Mouse (Mus musculus): ENCODE results near the gene Zc3h12b. TPM values are rescaled to one million over a fixed set of nuclear protein-coding genes. Genes with fewer than 3 reads are reported as not detected.

The Zc3h12b gene
- total and polyA plus RNA-seq, 3 experiments: 0.51 to 1.2 (median 0.73) TPM

GRCm38 (mm10) chrX:95852806-95853205 lies 141.3 kb downstream of the Zc3h12b start:
- H3K4me1 ChIP-seq (ENCODE audit: control insufficient read depth, insufficient read depth, low read length): no peaks in the 10 kb centered on the region
- no peak overlapping the region for H3K9ac ChIP-seq (ENCODE audit: low read depth, low read length)
- 57% methylated on average over 9 of the region's 14 CpGs for WGBS
- no peak overlapping the region for H3K4me3 ChIP-seq
- DNase-seq: no peak
- no peaks in the 10 kb centered on the region for H3K36me3 ChIP-seq (ENCODE audit: control insufficient read depth, insufficient read depth, low read length)
- TF ChIP-seq EP300 (IDR thresholded peaks at IDR 0.05; ENCODE audit: insufficient read depth, low read depth, low read length): no peak
- TF ChIP-seq POLR2A (IDR thresholded peaks at IDR 0.05; ENCODE audit: insufficient read depth, low read depth, low read length): no peak
- no peak for TF ChIP-seq CTCF (IDR thresholded peaks at IDR 0.05)
- no peaks in the 10 kb centered on the region for H3K79me2 ChIP-seq (replicated peaks; ENCODE audit: control insufficient read depth, insufficient read depth, low read length)
- H3K27ac ChIP-seq: no peak overlapping the region
- intact Hi-C loops (cut with DNase I): no loop called here
- H3K27me3 ChIP-seq (ENCODE audit: control insufficient read depth, insufficient read depth, low read length): no peaks in the 10 kb centered on the region

- Histone ChIP-seq H3K27ac (no peak overlapping the region), H3K36me3 (ENCODE audit: control insufficient read depth, insufficient read depth, low read length) (no peaks in the 10 kb centered on the region), H3K9ac (ENCODE audit: low read depth, low read length) (no peak overlapping the region), H3K4me3 (no peak overlapping the region), H3K27me3 (ENCODE audit: control insufficient read depth, insufficient read depth, low read length) (no peaks in the 10 kb centered on the region), H3K4me1 (ENCODE audit: control insufficient read depth, insufficient read depth, low read length) (no peaks in the 10 kb centered on the region), H3K79me2 (replicated peaks; ENCODE audit: control insufficient read depth, insufficient read depth, low read length) (no peaks in the 10 kb centered on the region)
- intact Hi-C loops (cut with DNase I): no loop called here
- no peak for TF ChIP-seq POLR2A (IDR thresholded peaks at IDR 0.05; ENCODE audit: insufficient read depth, low read depth, low read length)
- no peak for DNase-seq
These were observed 169.6 kb downstream of the Zc3h12b start for GRCm38 (mm10) chrX:95881111-95881510.

- no peak for DNase-seq
- H3K36me3 ChIP-seq (ENCODE audit: control insufficient read depth, insufficient read depth, low read length): no peaks in the 10 kb centered on the region
- no peak for TF ChIP-seq CTCF (IDR thresholded peaks at IDR 0.05)
- no peak for TF ChIP-seq EP300 (IDR thresholded peaks at IDR 0.05; ENCODE audit: insufficient read depth, low read depth, low read length)
- TF ChIP-seq POLR2A (IDR thresholded peaks at IDR 0.05; ENCODE audit: insufficient read depth, low read depth, low read length): no peak
- H3K79me2 ChIP-seq (replicated peaks; ENCODE audit: control insufficient read depth, insufficient read depth, low read length): no peaks in the 10 kb centered on the region
- H3K27ac ChIP-seq: no peak overlapping the region
- WGBS: 66% methylated on average over 3 of the region's 3 CpGs
- intact Hi-C loops (cut with DNase I): no loop called here
- no peaks in the 10 kb centered on the region for H3K4me1 ChIP-seq (ENCODE audit: control insufficient read depth, insufficient read depth, low read length)
- H3K27me3 ChIP-seq (ENCODE audit: control insufficient read depth, insufficient read depth, low read length): no peaks in the 10 kb centered on the region
- no peak overlapping the region for H3K4me3 ChIP-seq
- H3K9ac ChIP-seq (ENCODE audit: low read depth, low read length): no peak overlapping the region
These were observed 191.2 kb downstream of the Zc3h12b start for GRCm38 (mm10) chrX:95902716-95903115.

- H3K36me3 ChIP-seq (ENCODE audit: control insufficient read depth, insufficient read depth, low read length): no peaks in the 10 kb centered on the region
- WGBS: 93% methylated on average over 2 of the region's 2 CpGs
- H3K27me3 ChIP-seq (ENCODE audit: control insufficient read depth, insufficient read depth, low read length): no peaks in the 10 kb centered on the region
- no peaks in the 10 kb centered on the region for H3K4me1 ChIP-seq (ENCODE audit: control insufficient read depth, insufficient read depth, low read length)
- no peak overlapping the region for H3K27ac ChIP-seq
- no peaks in the 10 kb centered on the region for H3K79me2 ChIP-seq (replicated peaks; ENCODE audit: control insufficient read depth, insufficient read depth, low read length)
- H3K9ac ChIP-seq (ENCODE audit: low read depth, low read length): no peak overlapping the region
- intact Hi-C loops (cut with DNase I): no loop called here
- no peak overlapping the region for H3K4me3 ChIP-seq
- DNase-seq: no peak
- TF ChIP-seq POLR2A (IDR thresholded peaks at IDR 0.05; ENCODE audit: insufficient read depth, low read depth, low read length): no peak
- TF ChIP-seq EP300 (IDR thresholded peaks at IDR 0.05; ENCODE audit: insufficient read depth, low read depth, low read length): no peak
- no peak for TF ChIP-seq CTCF (IDR thresholded peaks at IDR 0.05)
These were observed 224.0 kb downstream of the Zc3h12b start for GRCm38 (mm10) chrX:95935481-95935880.

GRCm38 (mm10) chrX:95945496-95945895 lies 234.0 kb downstream of the Zc3h12b start:
- Histone ChIP-seq H3K79me2 (replicated peaks; ENCODE audit: control insufficient read depth, insufficient read depth, low read length) (no peaks in the 10 kb centered on the region), H3K9ac (ENCODE audit: low read depth, low read length) (no peak overlapping the region), H3K4me1 (ENCODE audit: control insufficient read depth, insufficient read depth, low read length) (no peaks in the 10 kb centered on the region), H3K27ac (no peak overlapping the region), H3K4me3 (no peak overlapping the region), H3K36me3 (ENCODE audit: control insufficient read depth, insufficient read depth, low read length) (no peaks in the 10 kb centered on the region), H3K27me3 (ENCODE audit: control insufficient read depth, insufficient read depth, low read length) (no peaks in the 10 kb centered on the region)
- DNase-seq: no peak
- intact Hi-C loops (cut with DNase I): no loop called here
- 78% methylated on average over 2 of the region's 2 CpGs for WGBS
- TF ChIP-seq CTCF (IDR thresholded peaks at IDR 0.05) (no peak), POLR2A (IDR thresholded peaks at IDR 0.05; ENCODE audit: insufficient read depth, low read depth, low read length) (no peak), EP300 (IDR thresholded peaks at IDR 0.05; ENCODE audit: insufficient read depth, low read depth, low read length) (no peak)

GRCm38 (mm10) chrX:95948135-95948534 lies 236.7 kb downstream of the Zc3h12b start:
- no peak for TF ChIP-seq CTCF (IDR thresholded peaks at IDR 0.05)
- no peak for TF ChIP-seq POLR2A (IDR thresholded peaks at IDR 0.05; ENCODE audit: insufficient read depth, low read depth, low read length)
- H3K4me1 ChIP-seq (ENCODE audit: control insufficient read depth, insufficient read depth, low read length): no peaks in the 10 kb centered on the region
- no peaks in the 10 kb centered on the region for H3K79me2 ChIP-seq (replicated peaks; ENCODE audit: control insufficient read depth, insufficient read depth, low read length)
- no peak overlapping the region for H3K27ac ChIP-seq
- DNase-seq: no peak
- no peaks in the 10 kb centered on the region for H3K36me3 ChIP-seq (ENCODE audit: control insufficient read depth, insufficient read depth, low read length)
- 81% methylated on average over 4 of the region's 4 CpGs for WGBS
- no peak overlapping the region for H3K4me3 ChIP-seq
- no peaks in the 10 kb centered on the region for H3K27me3 ChIP-seq (ENCODE audit: control insufficient read depth, insufficient read depth, low read length)
- H3K9ac ChIP-seq (ENCODE audit: low read depth, low read length): no peak overlapping the region
- intact Hi-C loops (cut with DNase I): no loop called here
